Mouse (Mus musculus): ENCODE results near the gene Atp10a.

DNA sequence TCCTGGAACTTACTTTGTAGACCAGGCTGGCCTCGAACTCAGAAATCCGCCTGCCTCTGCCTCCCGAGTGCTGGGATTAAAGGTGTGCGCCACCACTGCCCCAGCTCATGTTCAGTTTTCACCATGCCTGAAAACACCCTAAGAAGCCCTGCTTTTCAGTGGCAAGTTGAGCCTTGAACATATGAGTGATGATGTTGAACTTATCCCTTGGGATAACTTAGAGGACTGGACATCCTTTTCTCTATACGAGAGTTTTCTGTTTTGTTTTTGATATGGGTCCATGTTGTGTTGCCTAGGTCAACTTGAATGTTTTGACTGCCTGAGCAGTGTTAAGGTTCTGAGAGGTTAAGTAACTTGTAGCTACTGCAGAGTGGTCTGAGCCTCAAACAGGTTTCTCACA, 4.7 kb downstream of the Atp10a start:
- TF ChIP-seq CTCF (IDR thresholded peaks at IDR 0.05; ENCODE audit: borderline replicate concordance, insufficient read depth, low read depth, low read length), result no peak
- no peak for TF ChIP-seq POLR2A (IDR thresholded peaks at IDR 0.05; ENCODE audit: borderline replicate concordance, insufficient read depth, low read length)

Data from cerebellum, adult 2 months (tissue).